Mouse (Mus musculus): ENCODE data around the gene Plekhm3.

GRCm38 (mm10) chr1:64949377-64949776 lies 7.2 kb downstream of the Plekhm3 start:
- TF ChIP-seq CTCF (IDR thresholded peaks at IDR 0.05; ENCODE audit: low read depth, low read length), result no peak
- no peak for TF ChIP-seq GATA1 (IDR thresholded peaks at IDR 0.05; ENCODE audit: borderline replicate concordance, low read length)
- no peak for TF ChIP-seq POLR2AphosphoS5 (IDR thresholded peaks at IDR 0.05; ENCODE audit: insufficient replicate concordance, low read depth, low read length)
- TF ChIP-seq TAL1 (conservative IDR thresholded peaks at IDR 0.05; ENCODE audit: low read depth, low read length), result no peak
- no peak for TF ChIP-seq GATA2 (IDR thresholded peaks at IDR 0.05; ENCODE audit: borderline replicate concordance, low read depth, low read length)

Data from G1E (cell line).